Mouse (Mus musculus) forebrain, embryonic 13.5 days (tissue): ENCODE measurements around the gene Tmem45a. TPM values are rescaled to one million over a fixed set of nuclear protein-coding genes. Genes with fewer than 3 reads are reported as not detected.
A peak's percentile ranks its signal among the peaks of the same experiment; 100 is the strongest.
"Not testable (repeated sequence)": the region's sequence is repeated elsewhere in the genome, so short reads cannot be mapped to it uniquely, and the experiment has no call there.

ENCODE experiments used
- ATAC-seq: fragments of 200-750 bp; cut with Nextera tagmentation; 2 replicates; pipeline ENCODE4 v1.8.0; 2017
- H3K27ac ChIP-seq: fragments of 300-500 bp; sonication (generic); 2 replicates; pipeline ENCODE4 v1.5.1; 2015; ENCODE audit warnings: inconsistent platforms, mild to moderate bottlenecking, moderate library complexity
- H3K27me3 ChIP-seq: fragments of 300-500 bp; sonication (generic); 2 replicates; pipeline ENCODE4 v1.6.1; 2015; ENCODE audit warnings: mild to moderate bottlenecking, inconsistent platforms
- H3K36me3 ChIP-seq: fragments of 300-500 bp; sonication (generic); 2 replicates; pipeline ENCODE4 v1.6.1; 2015; ENCODE audit warnings: mild to moderate bottlenecking, inconsistent platforms; ENCODE audit not compliant: poor library complexity, severe bottlenecking
- H3K4me1 ChIP-seq: fragments of 300-500 bp; sonication (generic); 2 replicates; pipeline ENCODE4 v1.6.1; 2015; ENCODE audit warnings: inconsistent platforms
- H3K4me2 ChIP-seq: fragments of 300-500 bp; sonication (generic); 2 replicates; pipeline ENCODE4 v1.6.1; 2015; ENCODE audit warnings: inconsistent platforms, mild to moderate bottlenecking, moderate library complexity
- H3K4me3 ChIP-seq: fragments of 300-500 bp; sonication (generic); 2 replicates; pipeline ENCODE4 v1.5.1; 2015; ENCODE audit warnings: mild to moderate bottlenecking, inconsistent platforms
- H3K9ac ChIP-seq: fragments of 300-500 bp; sonication (generic); 2 replicates; pipeline ENCODE4 v1.6.1; 2015; ENCODE audit warnings: mild to moderate bottlenecking, inconsistent platforms
- H3K9me3 ChIP-seq: fragments of 300-500 bp; sonication (generic); replicated peaks from 2 replicates; pipeline ENCODE4 v1.6.1; 2016; ENCODE audit warnings: inconsistent platforms
- WGBS: fragments of 180-500 bp; shearing (Covaris S2); methylation state at CpG from one replicate; pipeline ENCODE4 v1.1.7; 2015; 5-methylcytosine and 5-hydroxymethylcytosine counted together
- polyA plus RNA-seq: library from polyadenylated mRNA; unstranded; fragments of >200 nt; fragmentation: Nextera tagmentation; extraction: Ambion mirVana; gene quantifications from 2 replicates; pipeline ENCODE4 v1.2.1, GENCODE M21; 2015

Gene Tmem45a
- polyA plus RNA-seq, result 2.7 and 2.8 TPM in 2 replicates

DNA sequence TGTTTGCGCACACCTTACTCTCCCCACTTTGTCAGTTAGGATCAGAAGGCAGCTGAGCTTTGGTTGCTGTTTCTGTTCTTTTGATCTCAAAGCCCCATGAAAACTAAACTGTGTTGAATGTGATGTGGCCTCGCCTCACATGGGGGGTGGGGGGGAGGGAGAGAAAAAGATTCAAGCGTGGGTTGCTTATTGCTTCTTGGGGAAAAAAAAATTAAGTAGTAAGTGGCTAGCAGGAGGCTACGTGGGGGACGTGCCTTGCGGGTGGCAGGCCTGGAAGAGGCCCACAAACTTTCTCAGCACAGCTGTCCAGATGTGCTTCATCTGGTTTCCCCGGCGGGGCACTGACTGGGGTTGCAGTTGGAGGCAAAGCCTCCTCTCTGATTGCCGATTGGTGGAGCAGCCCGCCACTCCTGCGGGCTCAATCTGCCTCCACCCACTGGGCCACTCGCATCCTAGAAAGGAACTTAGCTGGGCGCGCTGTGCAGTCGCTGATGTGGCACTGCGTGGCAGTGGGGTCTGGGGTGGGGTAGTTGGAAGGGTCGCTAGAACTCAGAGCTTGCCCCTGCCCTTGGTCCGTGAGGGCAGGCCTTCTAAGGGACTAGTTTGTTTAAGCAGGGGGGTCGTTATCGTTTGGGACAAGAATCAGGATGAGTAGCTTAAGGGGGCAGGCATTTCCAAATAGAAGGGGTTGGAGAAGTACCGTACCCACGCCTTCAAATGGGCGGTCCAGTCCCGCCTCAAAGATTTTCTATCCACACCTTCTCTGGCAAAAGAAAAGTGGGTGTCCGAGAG, at the start of gene Tmem45a:
Gene Tmem45a, minus strand, starts transcription at position 343 of the 792 bp plus-strand sequence.
- Histone ChIP-seq H3K9ac (peak within 1 kb of the TSS; percentile 50; the same call in 1 of the 2 replicates), H3K4me2 (peak within 1 kb of the TSS; percentile 76), H3K27ac (no peak within 1 kb of the TSS), H3K4me1 (no peaks in the 10 kb centered on the region), H3K36me3 (no peaks in the 10 kb centered on the region), H3K27me3 (no peaks in the 10 kb centered on the region), H3K4me3 (peak within 1 kb of the TSS; percentile 44), H3K9me3 (no peaks in the 10 kb centered on the region)
- peak; percentile 98 for ATAC-seq
- WGBS, result 6% methylated on average over 25 of the region's 25 CpGs

DNA sequence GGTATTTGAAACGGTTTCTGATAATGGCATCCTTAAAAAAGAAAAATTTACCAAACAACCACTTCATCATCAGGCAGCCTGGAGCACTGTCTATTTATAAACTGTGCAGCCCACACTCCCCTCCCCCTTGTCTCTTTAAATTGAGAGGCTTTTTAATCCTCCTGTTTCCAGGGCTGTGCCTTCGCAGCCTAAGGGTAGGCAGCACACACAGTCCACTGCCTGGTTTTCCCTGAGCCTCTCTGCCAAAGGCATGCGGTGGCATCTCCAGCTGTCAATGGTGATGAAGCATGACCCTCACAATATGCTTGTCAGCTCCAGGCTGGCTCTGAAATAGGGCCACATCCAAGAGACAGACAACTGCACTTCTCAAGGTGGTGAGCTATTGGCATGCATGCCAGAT, 42.1 kb upstream of the Tmem45a start, which contains the start of gene Lnp1:
Gene Lnp1, minus strand, starts transcription at position 39 of the 400 bp plus-strand sequence.
- 58% methylated on average over 3 of the region's 3 CpGs for WGBS
- H3K36me3 ChIP-seq, result no peaks in the 10 kb centered on the region
- H3K9ac ChIP-seq, result no peak within 1 kb of the TSS
- H3K9me3 ChIP-seq, result no peaks in the 10 kb centered on the region
- ATAC-seq, result no peak
- no peaks in the 10 kb centered on the region for H3K27me3 ChIP-seq
- H3K4me3 ChIP-seq, result no peak within 1 kb of the TSS
- H3K4me2 ChIP-seq, result no peak within 1 kb of the TSS
- H3K4me1 ChIP-seq, result no peaks in the 10 kb centered on the region
- H3K27ac ChIP-seq, result no peak within 1 kb of the TSS

DNA sequence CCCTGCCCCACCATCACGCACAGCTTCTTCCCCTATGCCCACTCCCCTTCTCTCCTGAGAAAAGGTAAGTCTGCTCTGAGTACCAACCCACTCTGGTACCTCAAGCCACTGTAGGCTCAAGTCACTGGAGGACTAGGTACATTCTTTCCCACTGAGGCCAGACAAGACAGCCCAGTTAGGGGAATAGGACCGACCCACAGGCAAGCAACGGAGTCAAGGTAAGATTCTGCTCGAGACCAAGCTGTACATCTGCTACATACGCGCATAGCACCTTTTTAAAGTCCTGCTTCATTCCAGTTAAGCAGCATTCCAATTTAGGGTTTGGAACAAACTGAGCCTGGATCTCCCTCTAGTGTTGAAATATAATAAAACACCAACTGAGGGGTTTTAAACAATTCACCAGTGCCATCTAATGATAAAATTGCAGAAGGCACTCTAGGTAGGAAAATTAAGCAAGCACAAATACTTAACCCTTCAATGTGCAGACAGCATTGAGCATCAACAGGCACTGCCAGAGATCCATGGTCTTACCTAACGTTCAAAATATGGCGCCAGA, 34.2 kb upstream of the Tmem45a start:
- Histone ChIP-seq H3K9ac (no peak overlapping the region), H3K4me3 (no peak overlapping the region), H3K4me2 (no peak overlapping the region), H3K27me3 (no peaks in the 10 kb centered on the region), H3K9me3 (no peaks in the 10 kb centered on the region), H3K4me1 (no peaks in the 10 kb centered on the region), H3K27ac (no peak overlapping the region), H3K36me3 (no peaks in the 10 kb centered on the region)
- 28% methylated on average over 8 of the region's 8 CpGs for WGBS
- ATAC-seq, result peak; percentile 78

DNA sequence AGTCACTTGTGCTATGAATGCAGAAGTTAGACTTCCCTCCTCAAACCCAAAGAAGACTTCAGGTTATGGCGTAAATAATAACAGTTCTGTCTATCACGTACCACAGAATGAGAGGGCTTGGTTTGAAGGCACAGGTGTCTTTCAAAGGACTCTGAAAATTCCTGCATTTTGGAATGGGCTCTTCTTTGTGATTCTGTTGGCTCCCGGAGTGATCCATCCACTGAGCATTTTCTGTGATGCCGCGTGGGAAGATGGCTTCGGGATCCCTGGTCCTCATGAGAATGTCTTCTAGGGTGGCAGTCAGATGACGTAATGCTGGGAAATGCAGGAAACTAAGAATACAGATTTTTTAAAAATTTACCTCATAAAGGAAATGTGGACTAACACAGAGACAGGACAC, 31.3 kb upstream of the Tmem45a start:
- no peaks in the 10 kb centered on the region for H3K4me1 ChIP-seq
- H3K4me2 ChIP-seq, result no peak overlapping the region
- no peak for ATAC-seq
- no peaks in the 10 kb centered on the region for H3K27me3 ChIP-seq
- no peaks in the 10 kb centered on the region for H3K36me3 ChIP-seq
- no peak overlapping the region for H3K4me3 ChIP-seq
- no peak overlapping the region for H3K9ac ChIP-seq
- no peaks in the 10 kb centered on the region for H3K9me3 ChIP-seq
- H3K27ac ChIP-seq, result no peak overlapping the region
- 90% methylated on average over 7 of the region's 7 CpGs for WGBS

DNA sequence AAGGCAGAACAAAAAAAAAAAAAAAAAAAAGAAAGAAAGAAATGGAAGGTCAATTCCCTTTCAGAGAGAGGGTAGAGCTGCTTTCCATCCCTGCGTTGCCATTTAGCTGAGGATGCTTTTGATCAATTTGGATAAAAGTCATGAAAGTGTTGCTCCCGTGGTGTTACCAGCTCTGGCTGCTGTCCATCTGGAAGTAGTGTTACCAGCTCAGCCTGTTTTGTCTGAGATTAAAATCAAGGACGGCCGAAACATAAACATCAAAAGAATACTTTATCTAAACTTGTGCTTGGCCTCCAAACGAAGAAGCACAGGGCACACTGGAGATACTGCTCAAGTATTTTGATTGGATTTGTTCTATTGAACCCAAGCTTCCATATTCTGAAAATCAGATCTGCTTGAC, 23.0 kb upstream of the Tmem45a start:
- Histone ChIP-seq H3K27me3 (no peaks in the 10 kb centered on the region), H3K4me1 (no peaks in the 10 kb centered on the region), H3K27ac (no peak overlapping the region), H3K9ac (no peak overlapping the region), H3K9me3 (no peaks in the 10 kb centered on the region), H3K36me3 (no peaks in the 10 kb centered on the region), H3K4me2 (no peak overlapping the region), H3K4me3 (no peak overlapping the region)
- no peak for ATAC-seq
- 71% methylated on average over 5 of the region's 5 CpGs for WGBS

DNA sequence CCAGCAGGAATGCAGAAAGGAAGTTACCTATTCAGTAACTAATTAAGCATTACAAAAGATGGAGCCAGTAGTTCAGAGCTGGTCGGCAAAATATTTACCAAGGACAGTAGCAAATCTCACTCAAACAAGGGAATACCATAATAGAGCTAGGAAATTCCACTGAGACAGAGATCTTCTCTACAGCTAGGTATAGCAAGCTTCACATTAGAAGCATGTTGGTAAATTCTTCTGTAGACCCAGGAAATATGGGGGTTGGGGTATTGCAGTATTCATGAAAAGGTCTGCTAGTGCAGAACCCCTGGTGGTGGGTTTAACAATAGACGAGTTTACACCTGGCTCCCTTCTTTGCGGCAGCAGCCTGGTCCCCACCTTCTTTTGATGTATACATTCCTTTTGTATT, 16.2 kb upstream of the Tmem45a start:
- 60% methylated on average over 3 of the region's 3 CpGs for WGBS
- ATAC-seq, H3K36me3 ChIP-seq, H3K27ac ChIP-seq, H3K9me3 ChIP-seq, H3K9ac ChIP-seq, H3K4me3 ChIP-seq, H3K4me2 ChIP-seq, H3K27me3 ChIP-seq, H3K4me1 ChIP-seq: not testable (repeated sequence)

DNA sequence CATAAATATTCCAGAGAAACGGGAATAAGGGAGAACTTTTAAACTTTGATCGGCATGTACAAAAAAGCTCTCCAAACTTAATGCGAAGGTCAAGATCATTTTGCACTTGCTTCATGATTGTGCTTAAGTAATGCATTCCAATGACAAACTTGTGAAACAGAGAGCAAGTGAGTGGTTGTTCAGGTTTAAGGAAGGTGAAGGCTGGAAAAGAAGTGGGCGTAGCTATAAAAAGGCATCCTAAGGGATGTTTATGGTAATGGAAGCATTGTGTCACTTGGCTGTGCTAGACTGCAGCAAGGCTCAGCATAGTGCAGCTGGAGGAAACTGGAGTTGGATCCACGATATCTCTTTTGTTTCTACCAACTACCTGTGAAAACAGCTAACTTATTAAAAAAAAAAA, 5.6 kb upstream of the Tmem45a start:
- no peak overlapping the region for H3K27ac ChIP-seq
- no peak overlapping the region for H3K4me3 ChIP-seq
- no peaks in the 10 kb centered on the region for H3K27me3 ChIP-seq
- H3K4me1 ChIP-seq, result no peaks in the 10 kb centered on the region
- no peak for ATAC-seq
- 90% methylated on average over 5 of the region's 5 CpGs for WGBS
- no peak overlapping the region for H3K4me2 ChIP-seq
- H3K9me3 ChIP-seq, result no peaks in the 10 kb centered on the region
- H3K36me3 ChIP-seq, result no peaks in the 10 kb centered on the region
- H3K9ac ChIP-seq, result no peak overlapping the region

DNA sequence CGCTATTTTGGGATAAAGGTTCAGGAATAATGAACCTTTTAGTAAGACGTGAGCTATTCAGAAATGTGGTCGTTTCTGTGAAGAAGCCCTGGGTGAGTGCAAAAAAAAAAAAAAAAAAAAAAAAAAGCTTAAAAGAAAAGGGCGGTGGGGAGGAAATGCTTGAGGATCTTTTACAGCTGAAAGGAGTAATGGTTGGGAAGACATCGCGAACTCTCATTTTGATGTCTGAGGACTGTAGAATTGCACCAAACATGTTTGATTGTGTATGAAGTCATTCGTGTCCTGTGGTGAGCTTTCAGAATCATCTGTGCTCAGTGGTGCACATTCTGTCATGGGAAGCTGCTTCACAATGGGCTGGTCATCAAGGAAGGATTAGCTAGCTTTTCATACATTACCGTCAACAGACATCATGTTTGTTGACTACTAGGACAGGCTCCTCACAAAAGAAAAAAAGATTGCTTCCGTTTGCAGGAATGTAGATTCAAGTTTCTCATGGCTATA, 700 bp upstream of the Tmem45a start:
- no peak overlapping the region for H3K9ac ChIP-seq
- WGBS, result 19% methylated on average over 9 of the region's 9 CpGs

DNA sequence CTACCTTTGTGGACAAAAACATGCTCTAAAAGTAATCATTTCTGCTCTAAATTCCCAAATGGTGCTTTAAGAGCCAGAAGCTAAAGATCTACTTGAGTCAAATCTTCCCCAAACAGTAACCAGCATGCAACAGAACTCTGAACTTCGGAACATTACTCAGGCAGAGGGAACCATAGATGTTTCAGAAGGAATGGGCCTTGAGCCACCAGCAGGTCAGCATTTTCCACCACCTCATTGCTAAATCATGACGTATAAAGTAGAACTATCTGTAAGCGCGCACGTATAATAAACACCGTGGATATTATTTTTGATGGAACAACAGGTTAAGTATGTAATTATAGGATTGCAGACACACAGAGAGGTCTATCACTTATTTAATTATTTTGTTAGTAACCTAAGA, 1.2 kb downstream of the Tmem45a start:
- H3K4me3 ChIP-seq, result no peak overlapping the region
- no peaks in the 10 kb centered on the region for H3K27me3 ChIP-seq
- ATAC-seq, result no peak
- H3K9me3 ChIP-seq, result no peaks in the 10 kb centered on the region
- 94% methylated on average over 6 of the region's 6 CpGs for WGBS
- H3K4me1 ChIP-seq, result no peaks in the 10 kb centered on the region
- no peak overlapping the region for H3K9ac ChIP-seq
- H3K36me3 ChIP-seq, result no peaks in the 10 kb centered on the region
- H3K27ac ChIP-seq, result no peak overlapping the region
- no peak overlapping the region for H3K4me2 ChIP-seq

More for the DNA sequence above, 700 bp upstream of the Tmem45a start:
- peak overlapping the region; percentile 44 for H3K4me3 ChIP-seq
- H3K4me1 ChIP-seq, result no peaks in the 10 kb centered on the region
- no peaks in the 10 kb centered on the region for H3K36me3 ChIP-seq
- no peaks in the 10 kb centered on the region for H3K9me3 ChIP-seq
- no peaks in the 10 kb centered on the region for H3K27me3 ChIP-seq
- peak overlapping the region; percentile 76 for H3K4me2 ChIP-seq
- 0 out of 2 replicates have a peak, but pooled peaks have one; percentile 25 for ATAC-seq
- H3K27ac ChIP-seq, result no peak overlapping the region

DNA sequence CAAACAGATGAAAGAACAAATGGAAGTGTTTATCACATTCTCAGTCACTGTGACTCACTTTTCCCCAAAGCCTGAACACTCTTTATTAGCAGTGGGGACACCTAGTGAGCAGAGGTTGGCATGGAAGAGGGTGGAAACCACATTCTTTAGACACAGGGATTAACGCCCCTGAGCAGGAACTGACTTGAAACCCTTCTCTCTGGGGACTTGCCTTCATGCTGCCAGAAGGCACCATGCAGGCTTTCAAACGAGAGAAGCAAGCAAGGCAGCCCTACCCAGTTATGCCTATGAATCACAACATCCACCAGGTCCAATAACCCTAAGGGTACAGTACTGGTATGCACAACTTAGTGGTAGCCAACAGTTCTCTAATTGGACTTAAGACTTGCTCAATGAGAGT, 12.6 kb downstream of the Tmem45a start:
- Histone ChIP-seq H3K9ac (no peak overlapping the region), H3K4me3 (no peak overlapping the region), H3K36me3 (no peaks in the 10 kb centered on the region), H3K9me3 (no peaks in the 10 kb centered on the region), H3K27me3 (no peaks in the 10 kb centered on the region), H3K4me1 (no peaks in the 10 kb centered on the region), H3K4me2 (no peak overlapping the region), H3K27ac (no peak overlapping the region)
- ATAC-seq, result no peak
- WGBS, result 36% methylated on average over 2 of the region's 2 CpGs

DNA sequence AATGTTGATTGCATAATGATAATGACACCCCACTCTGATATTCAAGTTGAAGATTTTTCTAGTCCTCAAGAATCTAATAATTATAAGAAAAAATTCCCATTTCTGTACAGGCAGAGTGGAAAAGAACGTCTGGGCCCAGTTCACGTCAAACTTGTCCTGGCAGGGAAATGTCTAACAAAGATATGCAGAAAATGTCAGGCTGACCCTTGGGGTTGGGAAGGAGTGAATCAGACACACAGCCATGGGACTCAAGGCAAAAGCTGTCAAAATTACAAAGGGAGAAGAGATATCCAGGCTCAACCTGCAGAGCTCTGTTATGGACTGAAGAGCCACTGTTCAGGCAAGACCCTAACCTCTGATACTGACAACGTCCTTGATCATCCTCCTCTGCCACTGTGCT, 15.5 kb downstream of the Tmem45a start:
- 84% methylated on average over 3 of the region's 3 CpGs for WGBS
- Histone ChIP-seq H3K4me2 (no peak overlapping the region), H3K27me3 (no peaks in the 10 kb centered on the region), H3K9ac (no peak overlapping the region), H3K9me3 (no peaks in the 10 kb centered on the region), H3K27ac (no peak overlapping the region), H3K4me3 (no peak overlapping the region), H3K4me1 (no peaks in the 10 kb centered on the region), H3K36me3 (no peaks in the 10 kb centered on the region)
- no peak for ATAC-seq

DNA sequence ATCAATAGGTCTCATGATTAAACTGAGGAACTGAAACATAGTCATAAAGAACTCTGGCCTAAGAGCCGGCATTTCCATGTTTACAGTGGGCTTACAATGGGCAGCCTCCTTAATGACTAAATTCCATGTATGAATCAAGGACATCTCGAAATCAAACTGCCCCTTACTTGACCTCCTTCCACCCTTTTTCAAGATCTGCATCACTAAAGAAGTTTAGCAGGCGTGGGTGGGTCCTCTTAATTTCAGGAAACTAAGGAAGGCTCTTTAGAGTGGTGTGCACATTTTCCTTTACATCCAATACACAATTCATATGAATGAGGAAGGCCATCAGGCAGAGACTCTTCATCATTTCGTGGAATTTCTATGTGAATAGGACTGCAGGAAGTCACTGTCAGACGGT, 17.6 kb downstream of the Tmem45a start:
- no peaks in the 10 kb centered on the region for H3K27me3 ChIP-seq

More for the DNA sequence above, 17.6 kb downstream of the Tmem45a start:
- H3K4me2 ChIP-seq, result no peak overlapping the region
- H3K4me1 ChIP-seq, result no peaks in the 10 kb centered on the region
- H3K9ac ChIP-seq, result no peak overlapping the region
- 85% methylated on average over 5 of the region's 5 CpGs for WGBS
- no peak for ATAC-seq
- H3K27ac ChIP-seq, result no peak overlapping the region
- no peak overlapping the region for H3K4me3 ChIP-seq
- no peaks in the 10 kb centered on the region for H3K36me3 ChIP-seq
- no peaks in the 10 kb centered on the region for H3K9me3 ChIP-seq
